Mouse (Mus musculus): ENCODE measurements around the gene Dnah2. TPM values are rescaled to one million over a fixed set of nuclear protein-coding genes. Genes with fewer than 3 reads are reported as not detected.

The Dnah2 gene
- polyA plus RNA-seq, 1 experiment from 2014 or later, result 0.15 TPM

- H3K4me2 ChIP-seq, result peak overlapping the region; percentile 92
- 58% methylated on average over 9 of the region's 9 CpGs for WGBS
- H3K9ac ChIP-seq, result peak overlapping the region; percentile 63
- peaks cover 12% of the 10 kb centered on the region for H3K36me3 ChIP-seq
- H3K4me3 ChIP-seq, result peak overlapping the region; percentile 92
- no peak for ATAC-seq (ENCODE audit: insufficient number of reproducible peaks, low FRiP score)
- peaks cover 39% of the 10 kb centered on the region for H3K4me1 ChIP-seq (replicated peaks)
- H3K27ac ChIP-seq (ENCODE audit: poor library complexity, severe bottlenecking), result no peak overlapping the region; the same call in 1 of the 2 replicates
- H3K27me3 ChIP-seq (replicated peaks), result no peaks in the 10 kb centered on the region
- H3K9me3 ChIP-seq (replicated peaks), result no peaks in the 10 kb centered on the region
These were observed 33.4 kb upstream of the Dnah2 start for GRCm38 (mm10) chr11:69582230-69582805.

- no peak for ATAC-seq (ENCODE audit: insufficient number of reproducible peaks, low FRiP score)
These were observed 32.9 kb upstream of the Dnah2 start for GRCm38 (mm10) chr11:69581814-69582213.

GRCm38 (mm10) chr11:69581147-69581688, 32.3 kb upstream of the Dnah2 start:
- WGBS, result under 1% methylated on average over 36 of the region's 36 CpGs
- H3K36me3 ChIP-seq, result peaks cover 6% of the 10 kb centered on the region
- ATAC-seq (ENCODE audit: insufficient number of reproducible peaks, low FRiP score), result peak; percentile 88

More at GRCm38 (mm10) chr11:69581814-69582213, 32.9 kb upstream of the Dnah2 start:
- Histone ChIP-seq H3K36me3 (peaks cover 7% of the 10 kb centered on the region), H3K27me3 (replicated peaks) (no peaks in the 10 kb centered on the region), H3K9me3 (replicated peaks) (no peaks in the 10 kb centered on the region), H3K4me3 (peak overlapping the region; percentile 92), H3K4me1 (replicated peaks) (peaks cover 44% of the 10 kb centered on the region), H3K4me2 (peak overlapping the region; percentile 92), H3K27ac (ENCODE audit: poor library complexity, severe bottlenecking) (peak overlapping the region; percentile 95), H3K9ac (peak overlapping the region; percentile 95)
- 1% methylated on average over 8 of the region's 8 CpGs for WGBS

GRCm38 (mm10) chr11:69580572-69581146, 31.7 kb upstream of the Dnah2 start:
- Histone ChIP-seq H3K4me3 (peak overlapping the region; percentile 92), H3K4me2 (peak overlapping the region; percentile 92), H3K9me3 (replicated peaks) (no peaks in the 10 kb centered on the region), H3K36me3 (peaks cover 8% of the 10 kb centered on the region), H3K27ac (ENCODE audit: poor library complexity, severe bottlenecking) (peak overlapping the region; percentile 95), H3K27me3 (replicated peaks) (no peaks in the 10 kb centered on the region), H3K9ac (peak overlapping the region; percentile 95), H3K4me1 (replicated peaks) (peaks cover 39% of the 10 kb centered on the region)
- under 1% methylated on average over 25 of the region's 25 CpGs for WGBS
- no peak for ATAC-seq (ENCODE audit: insufficient number of reproducible peaks, low FRiP score)

More at GRCm38 (mm10) chr11:69581147-69581688, 32.3 kb upstream of the Dnah2 start:
- no peaks in the 10 kb centered on the region for H3K9me3 ChIP-seq (replicated peaks)
- H3K4me3 ChIP-seq, result peak overlapping the region; percentile 92
- peaks cover 44% of the 10 kb centered on the region for H3K4me1 ChIP-seq (replicated peaks)
- H3K27me3 ChIP-seq (replicated peaks), result no peaks in the 10 kb centered on the region
- peak overlapping the region; percentile 95 for H3K27ac ChIP-seq (ENCODE audit: poor library complexity, severe bottlenecking)
- H3K9ac ChIP-seq, result peak overlapping the region; percentile 95
- peak overlapping the region; percentile 92 for H3K4me2 ChIP-seq

GRCm38 (mm10) chr11:69580091-69580514, 31.2 kb upstream of the Dnah2 start, which contains the start of the genes Wrap53 and Trp53:
TSS of gene Wrap53 (minus strand) at chr11:69580255.
TSS of gene Trp53 (plus strand) at chr11:69580359.
- Histone ChIP-seq H3K27ac (ENCODE audit: poor library complexity, severe bottlenecking) (peak within 1 kb of the TSS; percentile 95), H3K9me3 (replicated peaks) (no peaks in the 10 kb centered on the region), H3K4me3 (peak within 1 kb of the TSS; percentile 92), H3K4me2 (peak within 1 kb of the TSS; percentile 92), H3K9ac (peak within 1 kb of the TSS; percentile 95), H3K36me3 (peaks cover 9% of the 10 kb centered on the region), H3K27me3 (replicated peaks) (no peaks in the 10 kb centered on the region), H3K4me1 (replicated peaks) (peaks cover 35% of the 10 kb centered on the region)
- peak; percentile 70 for ATAC-seq (ENCODE audit: insufficient number of reproducible peaks, low FRiP score)
- 0% methylated on average over 13 of the region's 13 CpGs for WGBS

GRCm38 (mm10) chr11:69579128-69580017, 30.5 kb upstream of the Dnah2 start:
- Histone ChIP-seq H3K9ac (peak overlapping the region; percentile 95), H3K36me3 (peaks cover 16% of the 10 kb centered on the region), H3K4me3 (peak overlapping the region; percentile 92), H3K4me2 (peak overlapping the region; percentile 92), H3K27me3 (replicated peaks) (no peaks in the 10 kb centered on the region), H3K9me3 (replicated peaks) (no peaks in the 10 kb centered on the region), H3K4me1 (replicated peaks) (peaks cover 34% of the 10 kb centered on the region), H3K27ac (ENCODE audit: poor library complexity, severe bottlenecking) (peak overlapping the region; percentile 95)
- WGBS, result 1% methylated on average over 39 of the region's 39 CpGs
- ATAC-seq (ENCODE audit: insufficient number of reproducible peaks, low FRiP score), result peak; percentile 84

- Histone ChIP-seq H3K36me3 (peaks cover 21% of the 10 kb centered on the region; the same call in 1 of the 2 replicates), H3K27me3 (replicated peaks) (no peaks in the 10 kb centered on the region), H3K4me2 (peak overlapping the region; percentile 92), H3K9ac (peak overlapping the region; percentile 86), H3K4me3 (peak overlapping the region; percentile 92), H3K9me3 (replicated peaks) (no peaks in the 10 kb centered on the region), H3K4me1 (replicated peaks) (peaks cover 34% of the 10 kb centered on the region), H3K27ac (ENCODE audit: poor library complexity, severe bottlenecking) (no peak overlapping the region)
- 8% methylated on average over 15 of the region's 15 CpGs for WGBS
- ATAC-seq (ENCODE audit: insufficient number of reproducible peaks, low FRiP score), result no peak
These were observed 29.4 kb upstream of the Dnah2 start for GRCm38 (mm10) chr11:69578301-69578700.

- ATAC-seq (ENCODE audit: insufficient number of reproducible peaks, low FRiP score), result no peak
- Histone ChIP-seq H3K27me3 (replicated peaks) (no peaks in the 10 kb centered on the region), H3K9ac (no peak overlapping the region), H3K4me3 (no peak overlapping the region), H3K36me3 (peaks cover 34% of the 10 kb centered on the region), H3K4me2 (no peak overlapping the region), H3K27ac (ENCODE audit: poor library complexity, severe bottlenecking) (no peak overlapping the region), H3K9me3 (replicated peaks) (no peaks in the 10 kb centered on the region), H3K4me1 (replicated peaks) (peaks cover 24% of the 10 kb centered on the region)
- WGBS, result 62% methylated on average over 5 of the region's 5 CpGs
These were observed 27.4 kb upstream of the Dnah2 start for GRCm38 (mm10) chr11:69576307-69576706.

- H3K27me3 ChIP-seq (replicated peaks), result no peaks in the 10 kb centered on the region
- peaks cover 24% of the 10 kb centered on the region for H3K4me1 ChIP-seq (replicated peaks)
- no peak for ATAC-seq (ENCODE audit: insufficient number of reproducible peaks, low FRiP score)
- 57% methylated on average over 3 of the region's 3 CpGs for WGBS
- no peak overlapping the region for H3K9ac ChIP-seq
- no peaks in the 10 kb centered on the region for H3K9me3 ChIP-seq (replicated peaks)
- peaks cover 45% of the 10 kb centered on the region for H3K36me3 ChIP-seq
- no peak overlapping the region for H3K27ac ChIP-seq (ENCODE audit: poor library complexity, severe bottlenecking)
- no peak overlapping the region for H3K4me3 ChIP-seq
- no peak overlapping the region for H3K4me2 ChIP-seq
These were observed 26.3 kb upstream of the Dnah2 start for GRCm38 (mm10) chr11:69575220-69575619.

GRCm38 (mm10) chr11:69565131-69565530, 16.2 kb upstream of the Dnah2 start:
- Histone ChIP-seq H3K4me2 (no peak overlapping the region), H3K9me3 (replicated peaks) (no peaks in the 10 kb centered on the region), H3K27me3 (replicated peaks) (no peaks in the 10 kb centered on the region), H3K36me3 (peaks cover 40% of the 10 kb centered on the region), H3K27ac (ENCODE audit: poor library complexity, severe bottlenecking) (no peak overlapping the region), H3K9ac (no peak overlapping the region), H3K4me1 (replicated peaks) (peaks cover 42% of the 10 kb centered on the region), H3K4me3 (no peak overlapping the region)
- WGBS, result 72% methylated on average over 8 of the region's 8 CpGs
- no peak for ATAC-seq (ENCODE audit: insufficient number of reproducible peaks, low FRiP score)
